Mouse (Mus musculus) activated CD4-positive, CD25-positive, alpha-beta regulatory T cell, adult 9 weeks (primary cell): ENCODE results near the gene Pkd1. TPM values are rescaled to one million over a fixed set of nuclear protein-coding genes. Genes with fewer than 3 reads are reported as not detected.

Experiments used
- polyA plus RNA-seq: library from polyadenylated mRNA; unstranded; fragments of 100-300 nt; shearing (Covaris generic); gene quantifications from one replicate; pipeline ENCODE4 v1.2.1, GENCODE M21; 2017

The Pkd1 gene
- polyA plus RNA-seq: 17.8 TPM

DNA sequence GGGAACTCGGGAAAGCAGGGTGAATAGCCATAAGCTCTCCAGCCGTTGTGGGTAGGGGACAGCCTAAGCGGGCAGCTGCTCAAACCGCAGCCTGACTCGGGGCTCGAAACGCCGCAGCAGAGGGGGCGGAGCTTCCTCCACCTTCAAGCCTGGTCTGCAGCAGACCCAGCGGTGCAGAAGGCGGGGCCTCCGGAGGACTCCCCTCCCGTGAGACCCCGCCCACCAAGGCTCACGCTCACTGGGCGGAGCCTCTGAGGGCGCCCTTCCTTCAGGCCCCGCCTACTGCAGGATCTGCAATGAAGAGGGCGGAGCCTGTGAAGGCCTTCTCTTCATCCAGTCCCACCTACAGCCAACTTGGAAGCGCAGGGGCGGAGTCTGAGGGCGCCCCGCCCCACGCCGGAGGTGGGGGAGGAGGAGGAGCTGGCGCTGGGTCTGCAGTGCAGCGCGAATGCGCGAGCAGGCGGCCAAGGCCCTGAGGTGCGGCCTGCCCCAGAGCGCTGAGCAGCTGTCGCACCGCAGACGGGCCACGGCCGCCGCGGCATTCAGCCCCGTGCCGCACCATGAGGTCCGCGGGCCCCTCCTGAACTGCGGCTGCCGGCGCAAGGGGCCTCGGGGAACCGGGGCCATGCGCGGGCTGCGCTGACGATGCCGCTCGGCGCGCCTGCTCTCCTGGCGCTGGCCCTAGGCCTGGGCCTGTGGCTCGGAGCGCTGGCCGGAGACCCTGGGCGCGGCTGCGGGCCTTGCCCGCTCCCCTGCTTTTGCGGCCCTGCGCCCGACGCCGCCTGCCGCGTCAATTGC, at the start of gene Pkd1:
Pkd1 (plus strand) TSS at position 217 of the 798 bp plus-strand sequence.

DNA sequence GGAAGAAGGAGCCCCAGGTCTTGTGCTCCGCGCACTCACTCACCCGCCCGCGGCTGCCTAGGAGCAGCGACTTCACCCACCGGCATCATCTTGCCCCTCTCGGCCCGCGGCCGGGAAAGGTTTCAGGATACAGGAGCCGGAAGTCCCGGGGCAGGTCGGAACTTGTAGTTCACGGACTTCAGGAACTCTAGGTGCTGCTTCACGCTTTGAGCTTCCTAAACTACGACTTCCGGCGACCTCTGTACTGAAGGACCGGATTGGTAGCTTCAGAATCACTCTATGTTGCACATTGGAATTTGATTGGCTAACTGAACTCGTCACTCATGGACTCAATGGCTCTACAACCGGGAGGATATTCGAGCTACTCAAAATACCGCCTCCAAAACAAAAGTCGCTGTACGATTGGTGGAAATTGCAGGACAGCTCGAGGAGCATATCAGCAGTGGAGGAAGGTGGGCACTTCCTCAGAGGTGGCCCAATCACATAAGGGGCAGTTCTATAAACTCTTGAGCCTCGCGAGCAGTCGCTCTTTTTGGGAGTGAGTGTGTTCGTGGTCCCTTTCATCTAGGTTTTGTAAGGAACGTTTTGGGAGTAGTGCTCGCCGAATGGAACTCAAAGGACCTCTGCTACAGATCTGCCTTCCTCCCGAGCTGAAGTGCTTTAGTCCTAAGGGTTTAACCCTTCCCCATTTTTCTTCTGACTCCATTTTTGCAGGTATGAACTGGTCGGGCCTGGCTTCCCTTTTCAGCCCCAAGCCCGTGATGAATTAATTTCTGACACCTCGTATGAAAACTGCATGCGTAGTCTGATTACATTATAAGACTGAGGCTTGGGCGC, 21.7 kb upstream of the Pkd1 start, which contains the start of gene Traf7:
Traf7 (minus strand) TSS at position 216 of the 837 bp plus-strand sequence.

DNA sequence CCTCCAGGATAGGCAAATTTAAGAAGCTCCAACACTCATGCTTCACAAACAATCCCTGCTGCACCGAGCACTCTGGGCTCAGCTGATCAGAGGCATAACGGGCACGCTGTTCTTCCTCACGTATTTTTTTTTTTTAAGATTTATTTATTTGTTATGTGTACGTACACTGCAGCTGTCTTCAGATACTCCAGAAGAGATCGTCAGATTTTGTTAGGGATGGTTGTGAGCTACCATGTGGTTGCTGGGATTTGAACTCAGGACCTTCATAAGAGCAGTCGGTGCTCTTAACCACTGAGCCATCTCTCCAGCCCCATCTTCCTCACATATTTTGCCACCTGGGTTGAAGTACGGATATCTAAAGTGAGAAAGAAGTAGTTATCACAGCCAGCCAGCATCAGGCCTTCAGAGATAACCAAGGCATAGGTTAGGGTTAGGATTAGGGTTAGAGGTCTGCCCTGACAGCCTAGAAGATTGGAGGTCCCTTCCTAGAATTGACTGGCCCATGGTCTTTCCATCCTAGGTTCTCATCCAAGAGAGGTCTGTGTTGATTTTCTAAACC, 15.4 kb upstream of the Pkd1 start, which contains the start of gene Rab26:
Rab26 (minus strand) TSS at position 51 of the 559 bp plus-strand sequence.

DNA sequence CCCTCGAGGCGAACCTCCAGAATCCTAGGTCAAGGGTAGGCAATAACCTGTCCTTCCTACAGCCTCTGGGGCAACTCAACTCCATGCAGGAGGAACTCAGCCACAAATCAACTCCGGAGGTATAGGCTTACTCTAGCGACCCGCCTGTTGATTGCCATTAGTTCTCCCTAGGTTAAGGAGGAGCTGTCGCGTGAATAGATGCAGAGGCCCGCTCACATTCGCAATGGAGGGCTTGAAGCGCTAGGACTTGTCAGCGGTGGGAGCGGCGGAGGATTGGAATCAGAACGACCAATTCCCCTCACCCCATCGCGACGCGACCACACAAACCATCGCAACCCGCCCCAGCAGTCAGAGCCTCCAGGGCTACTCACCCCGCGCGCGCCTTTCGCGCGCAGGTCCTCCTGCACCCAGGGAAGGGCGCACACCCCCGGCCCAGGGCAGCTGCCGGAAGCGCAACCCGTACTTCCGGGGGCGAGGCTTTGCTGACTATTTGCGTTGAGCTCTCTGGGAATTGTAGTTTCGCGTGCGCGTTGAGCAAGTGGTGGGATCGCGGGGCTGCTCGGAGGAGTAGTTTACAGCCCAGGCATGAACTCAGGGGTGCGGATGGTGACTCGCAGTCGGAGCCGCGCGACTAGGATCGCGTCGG, 82.7 kb downstream of the Pkd1 start, which contains the start of the genes Tsc2 and Nthl1:
Tsc2 (minus strand) TSS at position 464 of the 646 bp plus-strand sequence.
Nthl1 (plus strand) TSS at position 514 of the 646 bp plus-strand sequence.

Other genes with a start within 250 kb of the Pkd1 start
- gene Abca17, start 198.8 kb upstream of the Pkd1 start, polyA plus RNA-seq: 0.39 TPM
- 41.4 TPM for gene Abca3, start 197.9 kb upstream of the Pkd1 start, polyA plus RNA-seq
- 194 TPM for gene Rnps1, start 135.3 kb upstream of the Pkd1 start, polyA plus RNA-seq
- 90.8 TPM for gene Eci1, start 123.2 kb upstream of the Pkd1 start, polyA plus RNA-seq
- 5.3 TPM for gene Dnase1l2, start 106.7 kb upstream of the Pkd1 start, polyA plus RNA-seq
- gene E4f1, start 79.5 kb upstream of the Pkd1 start, polyA plus RNA-seq: 70.7 TPM
- gene Pgp, start 79.4 kb upstream of the Pkd1 start, polyA plus RNA-seq: 3.8 TPM
- not detected for gene Bricd5, start 76.0 kb upstream of the Pkd1 start, polyA plus RNA-seq
- gene Mlst8, start 70.8 kb upstream of the Pkd1 start, polyA plus RNA-seq: 28.4 TPM
- 0.11 TPM for gene Caskin1, start 61.2 kb upstream of the Pkd1 start, polyA plus RNA-seq
- gene Traf7, start 21.9 kb upstream of the Pkd1 start, polyA plus RNA-seq: 97.6 TPM
- gene Rab26, start 15.6 kb upstream of the Pkd1 start, polyA plus RNA-seq: 6.5 TPM
- 48.8 TPM for gene Tsc2, start 82.8 kb downstream of the Pkd1 start, polyA plus RNA-seq
- gene Nthl1, start 82.8 kb downstream of the Pkd1 start, polyA plus RNA-seq: 6.0 TPM
- not detected for gene Slc9a3r2, start 100.5 kb downstream of the Pkd1 start, polyA plus RNA-seq
- gene Npw, start 108.6 kb downstream of the Pkd1 start, polyA plus RNA-seq: not detected
- 2.3 TPM for gene Zfp598, start 119.9 kb downstream of the Pkd1 start, polyA plus RNA-seq
- 0.88 TPM for gene Syngr3, start 140.1 kb downstream of the Pkd1 start, polyA plus RNA-seq
- gene Gfer, start 146.3 kb downstream of the Pkd1 start, polyA plus RNA-seq: 7.8 TPM
- 1.4 TPM for gene Noxo1, start 146.4 kb downstream of the Pkd1 start, polyA plus RNA-seq
- gene Tbl3, start 157.8 kb downstream of the Pkd1 start, polyA plus RNA-seq: 60.9 TPM
- not detected for gene Rnf151, start 168.2 kb downstream of the Pkd1 start, polyA plus RNA-seq
- 789 TPM for gene Rps2, start 168.3 kb downstream of the Pkd1 start, polyA plus RNA-seq
- gene Ndufb10, start 174.6 kb downstream of the Pkd1 start, polyA plus RNA-seq: 222 TPM
- not detected for gene Rpl3l, start 178.0 kb downstream of the Pkd1 start, polyA plus RNA-seq
- 16.1 TPM for gene Msrb1, start 186.8 kb downstream of the Pkd1 start, polyA plus RNA-seq
- not detected for gene Hs3st6, start 203.2 kb downstream of the Pkd1 start, polyA plus RNA-seq